Mouse (Mus musculus) embryonic facial prominence, embryonic 13.5 days (tissue): Measurements from ENCODE around the gene Kera. TPM values are rescaled to one million over a fixed set of nuclear protein-coding genes. Genes with fewer than 3 reads are reported as not detected.

Source experiments
- ATAC-seq: fragments of 200-750 bp; cut with Nextera tagmentation; 2 replicates; pipeline ENCODE4 v1.8.0; 2017; ENCODE audit warnings: low read depth; ENCODE audit not compliant: insufficient number of reproducible peaks, insufficient read depth, low FRiP score, low TSS enrichment
- H3K27ac ChIP-seq: fragments of 300-500 bp; sonication (generic); 2 replicates; pipeline ENCODE4 v1.5.1; 2015; ENCODE audit warnings: moderate library complexity, mild to moderate bottlenecking, inconsistent platforms
- H3K27me3 ChIP-seq: fragments of 300-500 bp; sonication (generic); 2 replicates; pipeline ENCODE4 v1.6.1; 2015; ENCODE audit warnings: mild to moderate bottlenecking, inconsistent platforms
- H3K36me3 ChIP-seq: fragments of 300-500 bp; sonication (generic); 2 replicates; pipeline ENCODE4 v1.6.1; 2015; ENCODE audit warnings: mild to moderate bottlenecking, inconsistent platforms
- H3K4me1 ChIP-seq: fragments of 300-500 bp; sonication (generic); 2 replicates; pipeline ENCODE4 v1.6.1; 2015; ENCODE audit warnings: inconsistent platforms
- H3K4me2 ChIP-seq: fragments of 300-500 bp; sonication (generic); 2 replicates; pipeline ENCODE4 v1.6.1; 2015; ENCODE audit warnings: moderate library complexity, mild to moderate bottlenecking, inconsistent platforms
- H3K4me3 ChIP-seq: fragments of 300-500 bp; sonication (generic); 2 replicates; pipeline ENCODE4 v1.5.1; 2015; ENCODE audit warnings: mild to moderate bottlenecking, inconsistent platforms
- H3K9ac ChIP-seq: fragments of 300-500 bp; sonication (generic); 2 replicates; pipeline ENCODE4 v1.6.1; 2015; ENCODE audit warnings: mild to moderate bottlenecking, inconsistent platforms
- H3K9me3 ChIP-seq: fragments of 300-500 bp; sonication (generic); 2 replicates; pipeline ENCODE4 v1.6.1; 2016; ENCODE audit warnings: inconsistent platforms
- WGBS: fragments of 180-500 bp; shearing (Covaris S2); methylation state at CpG from one replicate; pipeline ENCODE4 v1.1.7; 2015; ENCODE audit warnings: mixed read lengths; 5-methylcytosine and 5-hydroxymethylcytosine counted together
- polyA plus RNA-seq: library from polyadenylated mRNA; unstranded; fragments of >200 nt; fragmentation: Nextera tagmentation; extraction: Ambion mirVana; gene quantifications from 2 replicates; pipeline ENCODE4 v1.2.1, GENCODE M21; 2015

Kera gene
- 12.7 and 17.0 TPM in 2 replicates for polyA plus RNA-seq

- H3K27me3 ChIP-seq: no peaks in the 10 kb centered on the region
- no peaks in the 10 kb centered on the region for H3K9me3 ChIP-seq
- no peak for ATAC-seq
- H3K4me1 ChIP-seq: peaks cover 11% of the 10 kb centered on the region; the same call in 1 of the 2 replicates
- H3K4me3 ChIP-seq: no peak within 1 kb of the TSS
- no peak within 1 kb of the TSS for H3K9ac ChIP-seq
- H3K36me3 ChIP-seq: no peaks in the 10 kb centered on the region
- 51% methylated on average over 2 of the region's 2 CpGs for WGBS
- H3K4me2 ChIP-seq: no peak within 1 kb of the TSS
- peak within 1 kb of the TSS; percentile 33; the same call in 1 of the 2 replicates for H3K27ac ChIP-seq
Measured at GRCm38 (mm10) chr10:97606579-97606978, at the start of gene Kera. TSS of gene Kera (plus strand) at chr10:97606879.

GRCm38 (mm10) chr10:97564957-97565856 lies 41.5 kb upstream of the Kera start, which contains the start of gene Lum:
TSS of gene Lum (plus strand) at chr10:97565128.
- Histone ChIP-seq H3K27ac (peak within 1 kb of the TSS; percentile 94), H3K9me3 (no peaks in the 10 kb centered on the region), H3K9ac (peak within 1 kb of the TSS; percentile 58), H3K4me2 (peak within 1 kb of the TSS; percentile 54), H3K27me3 (no peaks in the 10 kb centered on the region), H3K4me1 (no peaks in the 10 kb centered on the region), H3K36me3 (peaks cover 12% of the 10 kb centered on the region), H3K4me3 (peak within 1 kb of the TSS; percentile 38)
- 18% methylated on average over 10 of the region's 10 CpGs for WGBS
- peak; percentile 75 for ATAC-seq

DNA sequence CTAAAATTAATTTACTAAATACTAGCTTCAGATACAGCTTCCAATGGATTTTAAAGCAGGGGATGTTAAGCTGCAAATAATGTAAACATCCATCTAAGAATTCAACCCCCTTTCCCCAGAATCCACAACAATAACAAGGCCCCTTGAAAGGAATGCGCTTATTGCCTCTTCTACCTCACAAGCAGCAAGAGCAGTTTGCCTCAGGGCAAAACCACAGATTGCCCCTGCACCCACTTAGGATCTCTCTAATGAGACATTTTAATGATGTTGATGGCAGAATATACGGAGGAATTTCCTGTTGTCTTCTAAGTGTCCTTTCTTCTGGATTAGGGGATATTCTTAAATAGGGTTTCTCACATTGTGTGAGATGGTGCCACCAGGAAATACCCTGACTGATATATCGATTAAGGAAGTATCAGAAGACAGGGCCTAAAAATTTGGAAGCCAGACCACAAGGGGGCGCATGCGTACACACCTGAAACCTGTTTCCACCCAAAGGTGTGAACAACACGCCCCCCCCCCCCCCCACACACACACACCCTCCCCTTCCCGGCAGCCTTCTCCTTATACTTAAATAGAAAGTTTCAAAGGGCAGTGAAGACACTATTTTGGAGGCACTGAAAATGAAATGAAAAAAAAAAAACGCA lies 39.1 kb upstream of the Kera start:
- Histone ChIP-seq H3K4me1 (no peaks in the 10 kb centered on the region), H3K9ac (0 out of 2 replicates have a peak overlapping the region, but pooled peaks have one; percentile 44), H3K27me3 (no peaks in the 10 kb centered on the region), H3K9me3 (no peaks in the 10 kb centered on the region), H3K27ac (peak overlapping the region; percentile 80), H3K4me2 (peak overlapping the region; percentile 54), H3K36me3 (peaks cover 15% of the 10 kb centered on the region), H3K4me3 (peak overlapping the region; percentile 38)
- ATAC-seq: no peak
- 44% methylated on average over 8 of the region's 8 CpGs for WGBS

- Histone ChIP-seq H3K36me3 (no peaks in the 10 kb centered on the region), H3K27me3 (no peaks in the 10 kb centered on the region), H3K9ac (no peak overlapping the region), H3K4me2 (no peak overlapping the region), H3K4me3 (no peak overlapping the region), H3K27ac (no peak overlapping the region), H3K4me1 (peaks cover 6% of the 10 kb centered on the region), H3K9me3 (no peaks in the 10 kb centered on the region)
- no peak for ATAC-seq
- 84% methylated on average over 4 of the region's 4 CpGs for WGBS
Measured at GRCm38 (mm10) chr10:97582543-97583231, 24.0 kb upstream of the Kera start.

GRCm38 (mm10) chr10:97584176-97584575 lies 22.5 kb upstream of the Kera start:
- peak overlapping the region; percentile 55 for H3K27ac ChIP-seq
- no peaks in the 10 kb centered on the region for H3K27me3 ChIP-seq
- WGBS: 13% methylated on average over 3 of the region's 3 CpGs
- no peak for ATAC-seq
- H3K4me2 ChIP-seq: no peak overlapping the region
- no peak overlapping the region for H3K4me3 ChIP-seq
- H3K4me1 ChIP-seq: peaks cover 6% of the 10 kb centered on the region
- H3K9me3 ChIP-seq: no peaks in the 10 kb centered on the region
- H3K36me3 ChIP-seq: no peaks in the 10 kb centered on the region
- no peak overlapping the region for H3K9ac ChIP-seq

GRCm38 (mm10) chr10:97587159-97587558 lies 19.5 kb upstream of the Kera start:
- no peaks in the 10 kb centered on the region for H3K9me3 ChIP-seq
- no peaks in the 10 kb centered on the region for H3K36me3 ChIP-seq
- no peak overlapping the region for H3K4me3 ChIP-seq
- peaks cover 11% of the 10 kb centered on the region for H3K4me1 ChIP-seq
- WGBS: 55% methylated on average over 5 of the region's 5 CpGs
- no peak overlapping the region for H3K9ac ChIP-seq
- no peak for ATAC-seq
- H3K4me2 ChIP-seq: no peak overlapping the region
- no peak overlapping the region for H3K27ac ChIP-seq
- no peaks in the 10 kb centered on the region for H3K27me3 ChIP-seq

GRCm38 (mm10) chr10:97589574-97589973 lies 17.1 kb upstream of the Kera start:
- no peaks in the 10 kb centered on the region for H3K9me3 ChIP-seq
- peaks cover 4% of the 10 kb centered on the region; the same call in 1 of the 2 replicates for H3K4me1 ChIP-seq
- 88% methylated on average over 6 of the region's 6 CpGs for WGBS
- H3K27ac ChIP-seq: no peak overlapping the region
- no peak overlapping the region for H3K4me3 ChIP-seq
- H3K4me2 ChIP-seq: no peak overlapping the region
- no peaks in the 10 kb centered on the region for H3K36me3 ChIP-seq
- ATAC-seq: no peak
- H3K27me3 ChIP-seq: no peaks in the 10 kb centered on the region
- H3K9ac ChIP-seq: no peak overlapping the region

- Histone ChIP-seq H3K4me3 (no peak overlapping the region), H3K27me3 (no peaks in the 10 kb centered on the region), H3K9me3 (no peaks in the 10 kb centered on the region), H3K9ac (no peak overlapping the region), H3K4me1 (peaks cover 8% of the 10 kb centered on the region), H3K36me3 (no peaks in the 10 kb centered on the region), H3K4me2 (no peak overlapping the region), H3K27ac (peak overlapping the region; percentile 45; the same call in 1 of the 2 replicates)
- 20% methylated on average over 3 of the region's 3 CpGs for WGBS
- no peak for ATAC-seq
Measured at GRCm38 (mm10) chr10:97591036-97591435, 15.6 kb upstream of the Kera start.

DNA sequence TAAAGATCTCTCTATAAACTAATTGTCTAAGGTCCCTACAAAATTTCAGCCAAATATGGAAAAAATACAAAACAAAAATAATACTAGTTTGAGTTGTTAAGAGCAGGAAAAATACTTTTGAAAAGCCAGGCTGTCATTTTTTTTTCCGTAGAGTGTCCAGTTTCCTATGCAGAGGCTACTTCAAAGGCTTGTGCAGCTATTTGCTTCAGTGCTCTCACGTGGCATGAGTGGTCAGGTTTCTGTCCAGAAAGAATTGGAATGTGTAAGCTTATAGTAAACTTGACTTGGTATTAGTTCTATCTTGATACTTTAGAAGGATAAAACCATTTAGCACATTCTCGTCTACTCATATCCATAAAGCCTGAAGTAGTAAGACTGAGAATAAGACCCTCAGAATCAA lies 15.0 kb upstream of the Kera start:
- WGBS: 43% methylated on average over 3 of the region's 3 CpGs
- Histone ChIP-seq H3K4me2 (no peak overlapping the region), H3K4me1 (peaks cover 8% of the 10 kb centered on the region), H3K36me3 (no peaks in the 10 kb centered on the region), H3K9me3 (no peaks in the 10 kb centered on the region), H3K4me3 (no peak overlapping the region), H3K27me3 (no peaks in the 10 kb centered on the region), H3K27ac (0 out of 2 replicates have a peak overlapping the region, but pooled peaks have one; percentile 45), H3K9ac (no peak overlapping the region)
- ATAC-seq: no peak

- Histone ChIP-seq H3K27ac (peak overlapping the region; percentile 28; the same call in 1 of the 2 replicates), H3K4me3 (no peak overlapping the region), H3K4me1 (peaks cover 4% of the 10 kb centered on the region; the same call in 1 of the 2 replicates), H3K9ac (no peak overlapping the region), H3K9me3 (no peaks in the 10 kb centered on the region), H3K4me2 (no peak overlapping the region), H3K27me3 (no peaks in the 10 kb centered on the region), H3K36me3 (no peaks in the 10 kb centered on the region)
- no peak for ATAC-seq
- WGBS: 48% methylated on average over 1 of the region's 1 CpGs
Measured at GRCm38 (mm10) chr10:97595680-97596079, 11.0 kb upstream of the Kera start.

DNA sequence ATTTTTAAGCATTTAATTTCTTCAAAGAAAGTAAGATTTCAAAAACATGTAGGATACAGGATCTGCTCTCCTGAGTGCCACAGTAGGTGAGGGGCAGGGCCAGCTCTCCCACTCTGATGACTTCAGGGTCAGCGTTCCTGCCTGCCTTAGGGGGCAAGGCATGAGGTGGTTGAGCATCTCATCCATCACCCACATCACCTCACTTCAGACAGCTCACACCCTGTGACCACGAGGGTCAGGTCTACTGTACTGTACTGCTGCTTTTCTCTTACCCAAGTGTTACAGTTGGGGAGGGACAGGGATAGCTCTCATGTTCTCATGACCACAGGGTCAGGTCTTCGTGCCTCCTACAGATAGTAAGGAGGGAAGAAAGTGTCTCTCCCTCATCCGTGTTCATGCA lies 4.9 kb upstream of the Kera start:
- Histone ChIP-seq H3K4me2 (no peak overlapping the region), H3K27me3 (no peaks in the 10 kb centered on the region), H3K36me3 (no peaks in the 10 kb centered on the region), H3K4me1 (no peaks in the 10 kb centered on the region; the same call in 1 of the 2 replicates), H3K27ac (no peak overlapping the region), H3K9ac (no peak overlapping the region), H3K9me3 (no peaks in the 10 kb centered on the region), H3K4me3 (no peak overlapping the region)
- no peak for ATAC-seq
- 84% methylated on average over 4 of the region's 4 CpGs for WGBS
